ENCODE assay signal across 8 mouse cellular contexts in the genomic region with DNA sequence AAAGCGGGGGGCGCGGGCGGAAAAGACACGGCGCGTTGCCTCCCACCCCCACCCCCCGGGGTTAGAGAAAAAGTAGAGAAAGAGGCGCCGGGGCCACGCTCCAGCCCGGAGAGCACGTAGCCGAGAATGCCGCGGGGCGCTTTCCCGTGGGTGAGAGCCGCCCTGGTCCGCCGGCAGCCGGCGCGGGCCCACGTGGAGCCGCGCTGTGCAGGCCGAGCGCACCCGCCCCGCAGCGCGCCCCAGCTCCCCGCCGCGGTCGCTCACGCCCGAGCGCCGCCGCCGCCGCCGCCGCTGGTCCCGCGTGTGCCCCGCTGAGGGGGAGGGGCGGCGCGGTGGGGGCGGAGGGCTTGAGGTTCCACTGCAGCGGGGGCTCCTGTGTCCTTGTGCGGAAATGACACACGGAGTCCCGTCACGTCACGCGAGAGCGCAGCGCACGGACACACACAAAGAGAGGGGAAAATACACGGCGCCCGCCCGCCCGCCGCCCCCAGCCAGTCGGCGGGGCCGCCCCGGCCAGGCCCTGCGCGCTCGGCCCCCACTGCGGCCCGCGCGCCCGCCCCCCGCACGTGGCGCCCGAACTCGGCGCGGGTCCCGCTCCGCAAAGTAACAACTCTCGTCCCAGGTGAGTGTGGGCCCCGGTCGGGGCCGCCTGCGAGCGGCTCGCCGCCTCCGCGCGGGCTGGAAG. TPM values are rescaled to one million over a fixed set of nuclear protein-coding genes. Genes with fewer than 3 reads are reported as not detected.
DNase-seq lines count a peak whose midpoint lies in the region; ATAC-seq lines count a peak whose summit lies in the region.

Gene Bend3 (plus strand): TSS at position 81 of the 685 bp plus-strand sequence.

- peak within 1 kb of the TSS; percentile 86 for H3K4me3 ChIP-seq in hindbrain, embryonic 16.5 days (ENCODE audit: low read length)

- peak; percentile 72 for DNase-seq in NIH3T3 (ENCODE audit: low read depth)
- DNase-seq in cerebellum, adult 9-10 months = peak; percentile 52
- DNase-seq in gastrocnemius, adult 18-20 months (ENCODE audit: low spot score) = peak; percentile 23
- DNase-seq in left cerebral cortex, postnatal 10 days (ENCODE audit: extremely low spot score in 1 of 2, low spot score in 2 of 2) = peak; percentile 42 to 85
- DNase-seq in right cerebral cortex, postnatal 25 days = peak; percentile 54
- peak; percentile 60 for DNase-seq in yolk sac, embryonic 10.5 days (ENCODE audit: low spot score)

- H3K27ac ChIP-seq in hindbrain, embryonic 16.5 days (ENCODE audit: low read depth, low read length) = peak within 1 kb of the TSS; percentile 95

- ATAC-seq in hindbrain, embryonic 16.5 days = peak; percentile 75
- ATAC-seq in megakaryocyte, adult 5-6 weeks (ENCODE audit: poor library complexity, severe bottlenecking) = peak; percentile 35

- no peaks in the 10 kb centered on the region for H3K9me3 ChIP-seq in hindbrain, embryonic 16.5 days (ENCODE audit: control insufficient read depth, low read length)

- peak within 1 kb of the TSS; percentile 89 for H3K9ac ChIP-seq in hindbrain, embryonic 16.5 days (ENCODE audit: low read depth, low read length)

- peak within 1 kb of the TSS; percentile 99 for H3K4me2 ChIP-seq in hindbrain, embryonic 16.5 days (ENCODE audit: low read length)

- intact Hi-C loops in left cerebral cortex, postnatal 10 days (cut with DNase I) = loop anchor here (2.0 kb wide), 1 partner anchor 58 kb away; no protein-coding TSS in a partner anchor

- H3K27me3 ChIP-seq in hindbrain, embryonic 16.5 days (replicated peaks; ENCODE audit: control insufficient read depth, insufficient read depth, low read length) = no peaks in the 10 kb centered on the region

- peaks cover 30% of the 10 kb centered on the region for H3K4me1 ChIP-seq in hindbrain, embryonic 16.5 days (ENCODE audit: control insufficient read depth, insufficient read depth, low read depth, low read length)

- under 1% methylated on average over 53 of the region's 101 CpGs for WGBS in hindbrain, embryonic 16.5 days

- H3K36me3 ChIP-seq in hindbrain, embryonic 16.5 days (ENCODE audit: control insufficient read depth, insufficient read depth, low read length) = no peaks in the 10 kb centered on the region

RNA-seq across cellular contexts. Expression of gene Bend3, which starts in this region (rescaled TPM):
- total RNA-seq in gastrocnemius, adult 18-20 months (2021) = 1 to 10 TPM; 3.3 to 3.8 TPM
- polyA plus RNA-seq in hindbrain, embryonic 16.5 days (2015; fragmentation: Nextera tagmentation; extraction: Ambion mirVana) = 1.6 and 3.3 TPM in 2 replicates
- total RNA-seq in left cerebral cortex, postnatal 10 days (2021) = 1 to 10 TPM; 5.6 to 7.4 TPM
- 1.5 and 2.4 TPM in 2 replicates for total RNA-seq in megakaryocyte, adult 5-6 weeks (2015)
- 0.84 and 1.1 TPM in 2 replicates for total RNA-seq in megakaryocyte, adult 5-6 weeks (2017)

Comparison
In these comparisons a context has a peak if more than half of its experiments do, and no peak if none do; other contexts are left out.
1. Peak in every context shown above with its lines: DNase-seq, ATAC-seq, H3K4me3 ChIP-seq and H3K27ac ChIP-seq.